Mouse (Mus musculus) liver, adult 2 months (tissue): Measurements from ENCODE around the gene Sh2b1. TPM values are rescaled to one million over a fixed set of nuclear protein-coding genes. Genes with fewer than 3 reads are reported as not detected.

Source experiments
- DNase-seq: peaks from one replicate; pipeline ENCODE4 v3.0.0-alpha.2; 2011; ENCODE audit warnings: low read depth, low spot score; ENCODE audit errors: extremely low read depth
- H3K27ac ChIP-seq: fragments of 200-500 bp; replicated peaks from 2 replicates; pipeline ENCODE4 v1.5.1; 2012; ENCODE audit warnings: low read depth, mild to moderate bottlenecking, control low read depth, inconsistent platforms, low read length; ENCODE audit not compliant: insufficient read depth
- H3K27me3 ChIP-seq: fragments of 200-500 bp; 2 replicates; pipeline ENCODE4 v1.6.1; 2012; ENCODE audit warnings: mild to moderate bottlenecking, moderate library complexity, low read length, inconsistent platforms; ENCODE audit not compliant: control insufficient read depth, insufficient read depth
- H3K36me3 ChIP-seq: fragments of 200-500 bp; 2 replicates; pipeline ENCODE4 v1.6.1; 2012; ENCODE audit warnings: low read length, inconsistent platforms; ENCODE audit not compliant: control insufficient read depth, insufficient read depth
- H3K4me1 ChIP-seq: fragments of 200-500 bp; 2 replicates; pipeline ENCODE4 v1.6.1; 2011; ENCODE audit warnings: low read length; ENCODE audit not compliant: control insufficient read depth, insufficient read depth
- H3K4me3 ChIP-seq: fragments of 200-500 bp; 2 replicates; pipeline ENCODE4 v1.5.1; 2011; ENCODE audit warnings: low read depth, mild to moderate bottlenecking, control low read depth, low read length, moderate library complexity; ENCODE audit not compliant: insufficient read depth
- H3K79me2 ChIP-seq: fragments of 200-500 bp; 2 replicates; pipeline ENCODE4 v1.6.1; 2012; ENCODE audit warnings: inconsistent platforms, mild to moderate bottlenecking, low read length, moderate library complexity; ENCODE audit not compliant: control insufficient read depth, insufficient read depth
- H3K9ac ChIP-seq: fragments of 200-500 bp; 2 replicates; pipeline ENCODE4 v1.6.1; 2012; ENCODE audit warnings: low read depth, mild to moderate bottlenecking, control low read depth, inconsistent platforms, low read length
- CTCF ChIP-seq: fragments of 200-500 bp; IDR thresholded peaks from 2 replicates; pipeline ENCODE4 v1.5.1; 2011; ENCODE audit warnings: low read depth, low read length, control low read depth
- POLR2A ChIP-seq: fragments of 200-500 bp; IDR thresholded peaks from 2 replicates; pipeline ENCODE4 v1.6.1; 2011; ENCODE audit warnings: low read length, control low read depth; ENCODE audit not compliant: insufficient read depth; ENCODE audit errors: extremely low read depth
- WGBS: fragments of 180-500 bp; shearing (Covaris S2); methylation state at CpG from one replicate; pipeline ENCODE4 v1.1.7; 2018; 5-methylcytosine and 5-hydroxymethylcytosine counted together
- polyA plus RNA-seq: library from polyadenylated mRNA; depleted of rRNA; stranded (reverse); fragments of >200 nt; gene quantifications from 2 replicates; pipeline ENCODE4 v1.2.3, GENCODE M21; 2012
- total RNA-seq: library from RNA; depleted of rRNA; stranded (reverse); fragments of >200 nt; gene quantifications from 2 replicates; pipeline ENCODE4 v1.2.3, GENCODE M21; 2014

Sh2b1 gene
- total and polyA plus RNA-seq, 2 experiments: 4.6 to 43.1 TPM

DNA sequence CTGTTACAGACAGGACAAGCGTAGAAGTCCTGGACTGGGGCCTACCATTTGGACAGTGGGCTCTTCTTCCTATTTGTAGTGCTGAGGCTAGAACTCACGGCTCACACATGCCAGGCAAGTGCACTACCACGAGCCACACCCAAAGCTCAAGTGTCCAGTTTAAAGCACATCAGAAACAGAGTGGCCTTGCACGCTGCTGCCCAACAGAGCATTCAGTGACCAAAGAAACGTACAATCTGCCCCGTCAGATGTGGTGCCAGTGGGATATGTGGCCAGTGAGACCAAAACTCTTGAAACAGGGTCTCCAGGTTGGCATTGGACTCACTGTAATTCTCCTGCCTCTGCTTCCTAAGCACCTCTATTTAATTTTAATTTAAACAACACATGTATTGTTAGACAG is 24.6 kb downstream of the Sh2b1 start:
- TF ChIP-seq CTCF: no peak
- no peak for TF ChIP-seq POLR2A
- DNase-seq: no peak
- Histone ChIP-seq H3K4me1 (no peaks in the 10 kb centered on the region), H3K27ac (no peak overlapping the region), H3K36me3 (no peaks in the 10 kb centered on the region; the same call in 1 of the 2 replicates), H3K4me3 (no peak overlapping the region), H3K9ac (no peak overlapping the region), H3K27me3 (no peaks in the 10 kb centered on the region), H3K79me2 (no peaks in the 10 kb centered on the region)
- 89% methylated on average over 6 of the region's 6 CpGs for WGBS

GRCm38 (mm10) chr7:126449991-126450390 is 25.2 kb downstream of the Sh2b1 start:
- Histone ChIP-seq H3K9ac (no peak overlapping the region), H3K36me3 (peaks cover 5% of the 10 kb centered on the region; the same call in 1 of the 2 replicates), H3K4me3 (no peak overlapping the region), H3K27ac (no peak overlapping the region), H3K79me2 (no peaks in the 10 kb centered on the region), H3K4me1 (no peaks in the 10 kb centered on the region), H3K27me3 (no peaks in the 10 kb centered on the region)
- WGBS: 91% methylated on average over 18 of the region's 18 CpGs
- no peak for TF ChIP-seq POLR2A
- TF ChIP-seq CTCF: no peak
- no peak for DNase-seq

GRCm38 (mm10) chr7:126448481-126448880 is 26.7 kb downstream of the Sh2b1 start:
- no peak overlapping the region for H3K9ac ChIP-seq
- H3K79me2 ChIP-seq: no peaks in the 10 kb centered on the region
- no peaks in the 10 kb centered on the region for H3K4me1 ChIP-seq
- TF ChIP-seq POLR2A (no peak), CTCF (no peak)
- no peaks in the 10 kb centered on the region for H3K27me3 ChIP-seq
- no peak overlapping the region for H3K27ac ChIP-seq
- H3K4me3 ChIP-seq: no peak overlapping the region
- H3K36me3 ChIP-seq: peaks cover 9% of the 10 kb centered on the region; the same call in 1 of the 2 replicates
- DNase-seq: no peak
- 91% methylated on average over 19 of the region's 19 CpGs for WGBS

- Histone ChIP-seq H3K27me3 (no peaks in the 10 kb centered on the region), H3K36me3 (peaks cover 14% of the 10 kb centered on the region), H3K79me2 (no peaks in the 10 kb centered on the region), H3K4me1 (no peaks in the 10 kb centered on the region), H3K27ac (no peak overlapping the region), H3K9ac (no peak overlapping the region), H3K4me3 (no peak overlapping the region)
- no peak for DNase-seq
- TF ChIP-seq POLR2A (no peak), CTCF (no peak)
- WGBS: 97% methylated on average over 21 of the region's 21 CpGs
These were observed 29.0 kb downstream of the Sh2b1 start for GRCm38 (mm10) chr7:126446217-126446616.

GRCm38 (mm10) chr7:126445104-126445815 is 30.0 kb downstream of the Sh2b1 start:
- TF ChIP-seq POLR2A: no peak
- TF ChIP-seq CTCF: no peak
- no peak overlapping the region for H3K27ac ChIP-seq
- H3K4me3 ChIP-seq: no peak overlapping the region
- H3K9ac ChIP-seq: no peak overlapping the region
- 97% methylated on average over 15 of the region's 15 CpGs for WGBS
- no peaks in the 10 kb centered on the region for H3K79me2 ChIP-seq
- no peaks in the 10 kb centered on the region for H3K4me1 ChIP-seq
- no peak for DNase-seq
- H3K36me3 ChIP-seq: peaks cover 14% of the 10 kb centered on the region
- H3K27me3 ChIP-seq: no peaks in the 10 kb centered on the region

DNA sequence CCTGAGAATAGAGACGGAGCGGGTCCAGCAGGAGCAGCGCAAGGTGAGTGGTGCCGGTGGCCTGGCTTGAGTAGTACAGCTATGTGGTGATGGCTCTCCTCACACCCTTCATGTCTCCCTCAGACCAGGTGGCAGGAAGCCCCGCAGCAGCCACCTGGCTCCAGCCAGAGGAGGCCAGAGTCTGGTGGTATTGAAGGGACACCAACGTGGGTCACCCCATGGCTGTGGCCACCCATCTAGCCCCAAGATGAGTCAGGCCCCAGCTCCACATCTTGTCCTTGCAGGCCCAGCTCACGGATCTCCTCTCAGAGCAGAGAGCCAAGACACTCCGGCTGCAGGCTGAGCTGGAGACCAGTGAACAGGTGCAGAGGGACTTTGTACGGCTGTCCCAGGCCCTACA is 30.7 kb downstream of the Sh2b1 start:
- H3K36me3 ChIP-seq: peaks cover 14% of the 10 kb centered on the region
- no peaks in the 10 kb centered on the region for H3K79me2 ChIP-seq
- no peak overlapping the region for H3K27ac ChIP-seq
- no peak for DNase-seq
- H3K4me3 ChIP-seq: no peak overlapping the region
- TF ChIP-seq CTCF (no peak), POLR2A (no peak)
- 98% methylated on average over 9 of the region's 9 CpGs for WGBS
- H3K27me3 ChIP-seq: no peaks in the 10 kb centered on the region
- no peaks in the 10 kb centered on the region for H3K4me1 ChIP-seq
- no peak overlapping the region for H3K9ac ChIP-seq
